Mouse (Mus musculus) limb, embryonic 14.5 days (tissue): ENCODE data around the gene Ankrd40. TPM values are rescaled to one million over a fixed set of nuclear protein-coding genes. Genes with fewer than 3 reads are reported as not detected.

Source experiments
- ATAC-seq: fragments of 200-750 bp; cut with Nextera tagmentation; 2 replicates; pipeline ENCODE4 v1.8.0; 2017; ENCODE audit warnings: low read depth, moderate number of reproducible peaks, moderate TSS enrichment; ENCODE audit not compliant: low FRiP score
- DNase-seq: peaks from one replicate; pipeline ENCODE4 v3.0.0-alpha.2; 2015; ENCODE audit warnings: low spot score
- H3K27ac ChIP-seq: fragments of 300-500 bp; sonication (generic); replicated peaks from 2 replicates; pipeline ENCODE4 v1.5.1; 2014; ENCODE audit warnings: low read depth, mild to moderate bottlenecking, low read length, moderate library complexity, mixed read lengths
- H3K27me3 ChIP-seq: fragments of 300-500 bp; sonication (generic); 2 replicates; pipeline ENCODE4 v1.6.1; 2014; ENCODE audit warnings: low read length, mixed read lengths; ENCODE audit not compliant: control insufficient read depth, insufficient read depth
- H3K36me3 ChIP-seq: fragments of 300-500 bp; sonication (generic); 2 replicates; pipeline ENCODE4 v1.6.1; 2014; ENCODE audit warnings: mild to moderate bottlenecking, low read length, moderate library complexity, mixed read lengths; ENCODE audit not compliant: control insufficient read depth, insufficient read depth
- H3K4me1 ChIP-seq: fragments of 300-500 bp; sonication (generic); 2 replicates; pipeline ENCODE4 v1.6.1; 2014; ENCODE audit warnings: antibody characterized with exemption, low read length, mixed read lengths; ENCODE audit not compliant: control insufficient read depth, insufficient read depth
- H3K4me2 ChIP-seq: fragments of 300-500 bp; sonication (generic); replicated peaks from 2 replicates; pipeline ENCODE4 v1.6.1; 2014; ENCODE audit warnings: low read depth, mild to moderate bottlenecking, low read length, moderate library complexity; ENCODE audit not compliant: severe bottlenecking
- H3K4me3 ChIP-seq: fragments of 300-500 bp; sonication (generic); replicated peaks from 2 replicates; pipeline ENCODE4 v1.5.1; 2014; ENCODE audit warnings: low read length
- H3K9ac ChIP-seq: fragments of 300-500 bp; sonication (generic); 2 replicates; pipeline ENCODE4 v1.6.1; 2014; ENCODE audit warnings: mild to moderate bottlenecking, low read depth, low read length, moderate library complexity; ENCODE audit not compliant: severe bottlenecking
- H3K9me3 ChIP-seq: fragments of 300-500 bp; sonication (generic); 2 replicates; pipeline ENCODE4 v1.6.1; 2016; ENCODE audit warnings: low read length; ENCODE audit not compliant: control insufficient read depth
- POLR2A ChIP-seq: fragments of 200-500 bp; IDR thresholded peaks from 2 replicates; pipeline ENCODE4 v1.8.0; 2012; ENCODE audit warnings: inconsistent platforms, mild to moderate bottlenecking, moderate library complexity, borderline replicate concordance; ENCODE audit not compliant: insufficient read depth, insufficient read length; ENCODE audit errors: extremely low read depth
- WGBS: fragments of 180-500 bp; shearing (Covaris S2); extraction: QIAGEN DNeasy Blood & Tissue Kit; methylation state at CpG from one replicate; pipeline ENCODE4 v1.1.7; 2014; 5-methylcytosine and 5-hydroxymethylcytosine counted together
- polyA plus RNA-seq, 2 experiments: library from polyadenylated mRNA; depleted of rRNA in 1 of 2; stranded (reverse) in 1 of 2; unstranded in 1 of 2; fragments of >200 nt; fragmentation: Nextera tagmentation in 1 of 2; extraction: Ambion mirVana in 1 of 2; gene quantifications; 2 replicates each; pipeline versions ENCODE4 v1.2.1 to v1.2.3; 2012 to 2014

The Ankrd40 gene
- polyA plus RNA-seq, 2 experiments: 30.3 to 74.4 TPM

DNA sequence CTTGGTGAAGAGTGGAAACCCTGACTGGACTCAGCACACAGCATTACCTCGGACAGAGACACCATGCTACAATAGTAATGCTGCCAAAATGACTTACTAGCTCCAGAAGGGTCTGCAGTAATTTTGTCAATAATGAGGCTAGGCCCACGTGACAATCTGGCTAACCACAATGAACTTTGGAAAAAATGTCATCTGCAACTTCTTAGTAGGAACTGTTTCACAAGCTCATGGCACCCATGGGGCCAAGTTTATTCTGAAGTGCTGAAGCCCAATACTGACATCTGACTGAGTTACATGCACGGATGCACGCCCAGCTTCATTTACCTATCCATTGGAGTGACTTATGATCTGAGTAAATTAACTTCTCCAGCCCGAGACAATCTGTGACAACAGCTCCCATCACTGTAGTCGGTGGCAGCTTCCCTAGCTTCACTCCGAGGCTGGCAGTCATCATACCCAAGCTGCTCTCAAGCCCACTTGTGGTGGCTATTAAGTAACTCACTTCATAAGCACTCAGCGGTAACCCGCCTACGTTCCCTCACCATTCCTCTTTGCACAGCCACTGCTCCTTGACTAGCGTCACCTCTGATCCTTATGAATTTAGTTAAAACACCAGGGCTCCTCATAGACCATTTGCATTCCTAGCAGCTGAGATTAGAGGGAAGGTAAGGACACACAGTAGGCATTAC, 41.8 kb upstream of the Ankrd40 start:
- no peak for ATAC-seq
- H3K4me2 ChIP-seq: no peak overlapping the region
- H3K4me3 ChIP-seq: no peak overlapping the region
- TF ChIP-seq POLR2A: no peak
- no peaks in the 10 kb centered on the region for H3K9me3 ChIP-seq
- WGBS: 87% methylated on average over 11 of the region's 11 CpGs
- H3K4me1 ChIP-seq: no peaks in the 10 kb centered on the region
- no peak overlapping the region for H3K27ac ChIP-seq
- H3K9ac ChIP-seq: no peak overlapping the region
- H3K27me3 ChIP-seq: no peaks in the 10 kb centered on the region
- H3K36me3 ChIP-seq: peaks cover 59% of the 10 kb centered on the region
- DNase-seq: no peak

DNA sequence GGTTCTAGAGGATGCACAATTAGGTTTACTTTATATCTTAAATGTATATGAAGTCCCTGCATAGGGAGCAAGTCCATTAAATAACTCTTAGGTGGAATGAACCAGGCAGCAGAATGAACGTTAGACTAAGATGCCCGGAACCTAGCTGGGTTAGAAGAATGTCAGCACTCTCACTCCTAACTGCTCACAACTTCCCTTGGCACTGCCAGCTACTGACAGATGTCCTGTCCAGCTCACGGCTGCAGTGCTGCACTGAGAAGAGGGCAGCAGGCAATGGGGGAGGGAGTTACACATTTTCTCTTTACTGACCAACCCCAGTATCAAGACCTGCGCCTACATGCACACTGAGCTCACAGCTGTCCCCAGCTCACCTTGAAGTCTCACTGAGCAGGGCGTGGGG, 40.7 kb upstream of the Ankrd40 start:
- H3K9ac ChIP-seq: no peak overlapping the region
- H3K4me3 ChIP-seq: no peak overlapping the region
- no peaks in the 10 kb centered on the region for H3K9me3 ChIP-seq
- H3K27me3 ChIP-seq: no peaks in the 10 kb centered on the region
- TF ChIP-seq POLR2A: no peak
- peaks cover 68% of the 10 kb centered on the region for H3K36me3 ChIP-seq
- H3K4me2 ChIP-seq: no peak overlapping the region
- no peaks in the 10 kb centered on the region for H3K4me1 ChIP-seq
- no peak for DNase-seq
- H3K27ac ChIP-seq: no peak overlapping the region
- 86% methylated on average over 5 of the region's 5 CpGs for WGBS
- no peak for ATAC-seq

DNA sequence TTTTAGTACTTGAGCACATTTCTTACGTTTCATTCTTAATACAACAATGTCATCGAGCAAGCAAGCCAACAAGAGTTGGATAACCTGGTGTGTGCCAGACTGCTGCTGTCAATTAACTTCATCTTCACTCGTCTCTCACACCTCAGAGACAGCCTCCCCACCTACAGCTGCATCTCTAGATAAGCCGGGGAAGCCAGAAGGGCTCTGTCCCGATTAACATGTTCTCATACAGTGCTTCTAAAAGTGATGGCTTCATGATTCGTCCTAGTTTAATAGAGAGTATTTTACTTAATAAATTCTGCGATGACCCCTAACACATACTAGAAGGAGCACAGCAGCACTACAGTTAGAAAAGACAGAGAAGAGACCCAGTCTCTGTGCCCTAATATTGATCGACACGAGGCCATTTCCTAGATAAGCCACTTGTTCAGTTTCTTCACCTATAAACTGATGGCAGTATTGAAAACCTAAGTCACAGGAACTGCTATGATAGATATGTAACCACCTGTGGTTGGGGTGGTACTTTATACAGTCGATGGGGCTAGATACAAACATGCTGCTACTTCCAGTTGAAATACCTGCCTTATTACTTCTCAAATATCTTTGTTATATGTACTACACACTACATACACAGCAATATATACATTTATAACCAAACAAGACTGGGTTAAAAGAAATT, 37.6 kb upstream of the Ankrd40 start:
- no peak for ATAC-seq

DNA sequence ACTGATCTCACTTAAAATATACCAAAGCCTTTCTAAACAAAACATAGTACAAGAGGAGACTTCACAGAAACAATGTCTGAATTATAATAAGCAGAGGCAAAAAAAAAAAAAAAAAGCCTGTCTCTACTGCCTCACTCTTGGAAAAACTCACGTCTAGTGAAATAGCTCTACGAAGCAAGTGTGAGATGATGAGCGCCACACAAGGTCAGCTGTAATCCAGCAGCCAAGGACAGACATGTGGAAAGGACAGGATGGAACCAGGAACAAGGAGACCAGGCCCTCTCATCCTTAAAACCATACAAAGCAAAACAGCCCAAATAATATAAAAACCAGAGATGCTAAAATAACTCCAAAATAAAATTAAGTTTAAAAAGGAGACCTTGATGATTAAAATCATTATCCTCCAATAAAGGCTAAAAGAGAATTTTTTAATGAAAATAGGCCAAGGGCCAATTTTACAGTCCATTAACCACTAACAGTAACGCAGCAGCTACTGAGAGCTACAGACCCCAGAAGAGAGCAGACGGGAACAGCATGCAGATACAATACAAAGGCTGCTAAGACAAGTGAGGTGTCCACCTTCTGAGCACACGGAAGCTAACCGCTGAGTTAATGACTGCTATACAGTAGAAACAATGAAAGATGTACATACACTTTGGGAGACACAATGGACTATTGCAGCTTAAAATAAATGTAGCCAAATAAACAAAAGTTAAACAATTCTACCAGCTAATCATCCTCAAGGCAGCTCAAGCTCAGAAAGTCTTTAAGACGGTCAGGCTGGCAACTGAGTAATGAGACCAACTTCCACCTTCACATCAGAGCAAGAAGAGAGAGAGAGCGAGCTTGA, 32.6 kb upstream of the Ankrd40 start:
- Histone ChIP-seq H3K36me3 (peaks cover 93% of the 10 kb centered on the region), H3K9me3 (no peaks in the 10 kb centered on the region), H3K27ac (no peak overlapping the region), H3K9ac (no peak overlapping the region), H3K4me1 (no peaks in the 10 kb centered on the region), H3K4me3 (no peak overlapping the region), H3K4me2 (no peak overlapping the region), H3K27me3 (no peaks in the 10 kb centered on the region)
- DNase-seq (no peak), ATAC-seq (no peak)
- TF ChIP-seq POLR2A: no peak
- 85% methylated on average over 9 of the region's 9 CpGs for WGBS

More for the DNA sequence above, 37.6 kb upstream of the Ankrd40 start:
- Histone ChIP-seq H3K4me2 (no peak overlapping the region), H3K9me3 (no peaks in the 10 kb centered on the region), H3K27me3 (no peaks in the 10 kb centered on the region), H3K27ac (no peak overlapping the region), H3K36me3 (peaks cover 82% of the 10 kb centered on the region), H3K9ac (no peak overlapping the region), H3K4me3 (no peak overlapping the region), H3K4me1 (no peaks in the 10 kb centered on the region)
- no peak for TF ChIP-seq POLR2A
- no peak for DNase-seq
- WGBS: 91% methylated on average over 10 of the region's 10 CpGs

DNA sequence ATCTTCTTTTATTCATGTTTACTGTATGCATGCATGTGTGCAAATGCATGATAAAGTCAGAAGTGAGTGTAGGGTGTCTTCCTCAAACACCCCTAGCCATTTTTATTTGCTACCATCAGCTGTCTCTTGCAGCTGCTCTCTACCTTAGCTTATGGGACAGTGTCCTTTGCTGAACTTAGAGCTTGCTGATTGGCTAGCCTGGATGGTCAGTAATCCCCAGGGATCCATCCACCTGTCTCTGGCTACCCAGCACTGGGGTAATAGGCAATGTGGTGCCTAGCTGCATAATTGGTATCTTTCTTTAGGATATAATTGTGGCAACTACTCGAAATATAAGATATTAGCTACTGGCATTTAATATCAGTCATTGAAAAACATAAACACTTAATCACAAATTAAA, 15.1 kb upstream of the Ankrd40 start:
- WGBS: 79% methylated on average over 1 of the region's 1 CpGs
- ATAC-seq (no peak), DNase-seq (peak; percentile 33)
- H3K36me3 ChIP-seq: 0 out of 2 replicates have a peak, but pooled peaks cover 5% of the 10 kb centered on the region
- peaks cover 3% of the 10 kb centered on the region; the same call in 1 of the 2 replicates for H3K4me1 ChIP-seq
- H3K27ac ChIP-seq: no peak overlapping the region
- H3K4me3 ChIP-seq: no peak overlapping the region
- H3K9ac ChIP-seq: no peak overlapping the region
- H3K4me2 ChIP-seq: no peak overlapping the region
- no peaks in the 10 kb centered on the region for H3K9me3 ChIP-seq
- H3K27me3 ChIP-seq: no peaks in the 10 kb centered on the region
- TF ChIP-seq POLR2A: no peak
